Mouse (Mus musculus) gastrocnemius, adult 8-10 months (tissue): ENCODE data around the gene Ptprd. TPM values are rescaled to one million over a fixed set of nuclear protein-coding genes. Genes with fewer than 3 reads are reported as not detected.
"Not testable (repeated sequence)": the region's sequence is repeated elsewhere in the genome, so short reads cannot be mapped to it uniquely, and the experiment has no call there.

ENCODE experiments used
- DNase-seq, 2 experiments: peaks; one replicate each; pipeline ENCODE4 v3.0.0; 2022; ENCODE audit warnings: low spot score in 2 of 2
- total RNA-seq, 4 experiments: library from RNA; stranded (reverse); gene quantifications; 2 replicates each; pipeline ENCODE4 v1.2.4; 2022

Ptprd gene
- total RNA-seq, 4 experiments from 2014 or later, result 3.5 to 4.6 (median 4.3) TPM

GRCm38 (mm10) chr4:76450351-76451018, 1761.3 kb downstream of the Ptprd start:
- peak in 1 of 2 experiments; percentile 30 for DNase-seq

- peak; percentile 17 to 38 for DNase-seq
These were observed 1762.1 kb downstream of the Ptprd start for GRCm38 (mm10) chr4:76449466-76450350.

GRCm38 (mm10) chr4:76448678-76449465, 1762.9 kb downstream of the Ptprd start:
- DNase-seq, result no peak

- DNase-seq, result no peak
These were observed 1764.4 kb downstream of the Ptprd start for GRCm38 (mm10) chr4:76447396-76447795.

- DNase-seq, result no peak
These were observed 1767.0 kb downstream of the Ptprd start for GRCm38 (mm10) chr4:76444778-76445177.

GRCm38 (mm10) chr4:76443553-76443952, 1768.2 kb downstream of the Ptprd start:
- no peak for DNase-seq

- no peak for DNase-seq
These were observed 1770.9 kb downstream of the Ptprd start for GRCm38 (mm10) chr4:76440791-76441364.

- DNase-seq, result no peak
These were observed 1773.2 kb downstream of the Ptprd start for GRCm38 (mm10) chr4:76438496-76439079.

GRCm38 (mm10) chr4:76438068-76438467, 1773.7 kb downstream of the Ptprd start:
- no peak for DNase-seq

- DNase-seq, result no peak
These were observed 1775.8 kb downstream of the Ptprd start for GRCm38 (mm10) chr4:76435920-76436319.

GRCm38 (mm10) chr4:76429769-76430168, 1782.0 kb downstream of the Ptprd start:
- no peak for DNase-seq

- DNase-seq, result not testable (repeated sequence)
These were observed 1784.7 kb downstream of the Ptprd start for GRCm38 (mm10) chr4:76427036-76427435.

- no peak for DNase-seq
These were observed 1786.6 kb downstream of the Ptprd start for GRCm38 (mm10) chr4:76425230-76425575.

GRCm38 (mm10) chr4:76424324-76425229, 1787.2 kb downstream of the Ptprd start:
- DNase-seq, result no peak

GRCm38 (mm10) chr4:76422113-76422512, 1789.6 kb downstream of the Ptprd start:
- no peak for DNase-seq

- no peak for DNase-seq
These were observed 1792.1 kb downstream of the Ptprd start for GRCm38 (mm10) chr4:76419641-76420040.

- no peak for DNase-seq
These were observed 1794.1 kb downstream of the Ptprd start for GRCm38 (mm10) chr4:76417676-76418075.

- no peak for DNase-seq
These were observed 1796.1 kb downstream of the Ptprd start for GRCm38 (mm10) chr4:76415624-76416023.

GRCm38 (mm10) chr4:76414591-76414990, 1797.2 kb downstream of the Ptprd start:
- no peak for DNase-seq

- no peak for DNase-seq
These were observed 1801.7 kb downstream of the Ptprd start for GRCm38 (mm10) chr4:76410053-76410452.
